Mouse (Mus musculus) erythroblast, embryonic 14.5 days (primary cell): ENCODE measurements around the gene Phkg1. TPM values are rescaled to one million over a fixed set of nuclear protein-coding genes. Genes with fewer than 3 reads are reported as not detected.
A peak's percentile ranks its signal among the peaks of the same experiment; 100 is the strongest.

ENCODE experiments used
- H3K27me3 ChIP-seq: 2 replicates; pipeline ENCODE4 v1.6.1; 2012; ENCODE audit warnings: inconsistent platforms; ENCODE audit not compliant: control insufficient read depth
- H3K36me3 ChIP-seq: 2 replicates; pipeline ENCODE4 v1.6.1; 2012; ENCODE audit warnings: mild to moderate bottlenecking, inconsistent platforms; ENCODE audit not compliant: control insufficient read depth
- H3K4me1 ChIP-seq: 2 replicates; pipeline ENCODE4 v1.6.1; 2012; ENCODE audit warnings: inconsistent platforms; ENCODE audit not compliant: control insufficient read depth
- H3K4me3 ChIP-seq: replicated peaks from 2 replicates; pipeline ENCODE3; 2012; ENCODE audit warnings: moderate library complexity, mild to moderate bottlenecking, inconsistent platforms
- H3K9me3 ChIP-seq: 2 replicates; pipeline ENCODE4 v1.6.1; 2012; ENCODE audit warnings: low read length, inconsistent platforms, mixed read lengths; ENCODE audit not compliant: control insufficient read depth
- GATA1 ChIP-seq: IDR thresholded peaks from 2 replicates; pipeline ENCODE4 v1.6.1; 2012; ENCODE audit warnings: low read length, inconsistent platforms, mixed read lengths
- TAL1 ChIP-seq: IDR thresholded peaks from 3 replicates; pipeline ENCODE4 v1.6.1; 2012; ENCODE audit warnings: low read length, inconsistent platforms, mixed read lengths
- polyA plus RNA-seq: library from polyadenylated mRNA; stranded (reverse); fragments of >175 nt; gene quantifications from 2 replicates; pipeline ENCODE4 v1.2.3, GENCODE M21; 2012

Phkg1 gene
- polyA plus RNA-seq, 1 experiment = not detected

GRCm38 (mm10) chr5:129878946-129879345 is 19.4 kb downstream of the Phkg1 start:
- no peak for TF ChIP-seq GATA1
- no peak for TF ChIP-seq TAL1
- H3K36me3 ChIP-seq = peaks cover 42% of the 10 kb centered on the region

GRCm38 (mm10) chr5:129877731-129878455 is 20.5 kb downstream of the Phkg1 start:
- H3K4me1 ChIP-seq = no peaks in the 10 kb centered on the region; the same call in none of the 2 replicates
- no peaks in the 10 kb centered on the region for H3K27me3 ChIP-seq
- H3K36me3 ChIP-seq = peaks cover 34% of the 10 kb centered on the region
- TF ChIP-seq GATA1 (no peak), TAL1 (no peak)
- no peaks in the 10 kb centered on the region for H3K9me3 ChIP-seq
- no peak overlapping the region for H3K4me3 ChIP-seq

More at GRCm38 (mm10) chr5:129878946-129879345, 19.4 kb downstream of the Phkg1 start:
- H3K9me3 ChIP-seq = no peaks in the 10 kb centered on the region
- H3K27me3 ChIP-seq = no peaks in the 10 kb centered on the region
- H3K4me1 ChIP-seq = no peaks in the 10 kb centered on the region; the same call in none of the 2 replicates
- H3K4me3 ChIP-seq = no peak overlapping the region

GRCm38 (mm10) chr5:129875098-129875497 is 23.3 kb downstream of the Phkg1 start:
- peaks cover 8% of the 10 kb centered on the region for H3K36me3 ChIP-seq
- H3K4me1 ChIP-seq = no peaks in the 10 kb centered on the region; the same call in none of the 2 replicates
- H3K9me3 ChIP-seq = no peaks in the 10 kb centered on the region
- no peaks in the 10 kb centered on the region for H3K27me3 ChIP-seq
- no peak overlapping the region for H3K4me3 ChIP-seq
- TF ChIP-seq GATA1 (no peak), TAL1 (no peak)

GRCm38 (mm10) chr5:129873942-129874341 is 24.4 kb downstream of the Phkg1 start:
- Histone ChIP-seq H3K4me3 (no peak overlapping the region), H3K9me3 (no peaks in the 10 kb centered on the region), H3K36me3 (no peaks in the 10 kb centered on the region), H3K4me1 (no peaks in the 10 kb centered on the region; the same call in none of the 2 replicates), H3K27me3 (no peaks in the 10 kb centered on the region)
- TF ChIP-seq TAL1 = no peak
- TF ChIP-seq GATA1 = no peak

GRCm38 (mm10) chr5:129871238-129871637 is 27.1 kb downstream of the Phkg1 start:
- Histone ChIP-seq H3K36me3 (no peaks in the 10 kb centered on the region), H3K4me1 (peaks cover 2% of the 10 kb centered on the region), H3K27me3 (no peaks in the 10 kb centered on the region), H3K4me3 (no peak overlapping the region), H3K9me3 (no peaks in the 10 kb centered on the region)
- TF ChIP-seq GATA1 = no peak
- no peak for TF ChIP-seq TAL1

GRCm38 (mm10) chr5:129869238-129869995 is 28.9 kb downstream of the Phkg1 start:
- no peaks in the 10 kb centered on the region; the same call in 1 of the 2 replicates for H3K27me3 ChIP-seq
- no peaks in the 10 kb centered on the region for H3K9me3 ChIP-seq
- TF ChIP-seq GATA1 (no peak), TAL1 (no peak)
- H3K4me3 ChIP-seq = no peak overlapping the region
- H3K36me3 ChIP-seq = no peaks in the 10 kb centered on the region
- H3K4me1 ChIP-seq = peaks cover 11% of the 10 kb centered on the region

GRCm38 (mm10) chr5:129865841-129866240 is 32.5 kb downstream of the Phkg1 start:
- peaks cover 15% of the 10 kb centered on the region for H3K4me1 ChIP-seq
- TF ChIP-seq GATA1 = no peak
- TF ChIP-seq TAL1 = no peak
- peaks cover 17% of the 10 kb centered on the region for H3K36me3 ChIP-seq
- peaks cover 8% of the 10 kb centered on the region for H3K9me3 ChIP-seq
- H3K27me3 ChIP-seq = no peaks in the 10 kb centered on the region; the same call in 1 of the 2 replicates
- no peak overlapping the region for H3K4me3 ChIP-seq

GRCm38 (mm10) chr5:129864467-129864866 is 33.9 kb downstream of the Phkg1 start:
- Histone ChIP-seq H3K4me3 (peak overlapping the region; percentile 3), H3K9me3 (peaks cover 8% of the 10 kb centered on the region), H3K27me3 (no peaks in the 10 kb centered on the region; the same call in 1 of the 2 replicates), H3K36me3 (peaks cover 31% of the 10 kb centered on the region), H3K4me1 (peaks cover 15% of the 10 kb centered on the region)
- TF ChIP-seq TAL1 (no peak), GATA1 (no peak)

- H3K36me3 ChIP-seq = peaks cover 49% of the 10 kb centered on the region
- no peaks in the 10 kb centered on the region; the same call in 1 of the 2 replicates for H3K27me3 ChIP-seq
- H3K4me1 ChIP-seq = peaks cover 15% of the 10 kb centered on the region
- peaks cover 8% of the 10 kb centered on the region for H3K9me3 ChIP-seq
- no peak for TF ChIP-seq TAL1
- no peak for TF ChIP-seq GATA1
- no peak overlapping the region for H3K4me3 ChIP-seq
These were observed 36.0 kb downstream of the Phkg1 start for GRCm38 (mm10) chr5:129862325-129862724.
